Mouse (Mus musculus): ENCODE measurements at regions not wholly inside any gene's neighbourhood (a gene's known extent, or its start where the extent isn't known, plus 50 kb on each side); places are given as distances from the start of the nearest gene placed in this dataset.

DNA sequence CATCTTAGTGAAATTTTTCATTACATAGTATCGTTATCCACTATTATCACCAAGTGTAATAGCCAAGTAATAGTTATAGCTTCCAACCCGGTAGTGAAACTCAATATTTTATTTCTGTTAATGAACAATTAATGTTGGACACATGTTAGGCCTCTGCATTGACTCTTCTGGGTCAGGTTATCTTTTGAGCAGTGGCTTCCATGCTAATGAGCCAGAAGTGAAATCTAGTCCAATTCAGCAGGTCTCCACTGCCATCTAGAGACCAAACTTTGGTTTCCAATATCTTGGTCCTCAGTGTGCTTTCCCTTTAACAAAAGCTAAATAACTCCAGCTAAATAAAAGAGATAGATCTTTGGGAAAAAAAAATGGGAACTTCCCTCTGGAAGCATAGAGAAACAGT is 258.9 kb upstream of the Aldoart1 start:
- DNase-seq (ENCODE audit: low spot score in 2 of 2): peak in 1 of 2 experiments; percentile 19

Data from layer of hippocampus, postnatal 14 days (tissue).